In genomic region chr4:68284845-68285244, GRCm38 (mm10) we compare ENCODE assay signal across 13 mouse cellular contexts.
"Had no signal": no experiment of that assay in that cellular context is flagged by ENCODE, and none has a peak within 500 bp of the region (broad histone marks: within the 10 kb centered on the region; RNA-seq: fewer than 3 reads in every experiment).

No protein-coding gene starts in this region.

- ATAC-seq: midbrain, embryonic 13.5 days; midbrain, embryonic 15.5 days had no signal

- H3K27ac ChIP-seq: midbrain, embryonic 13.5 days; midbrain, embryonic 15.5 days; neural tube, embryonic 12.5 days; stomach, embryonic 15.5 days; stomach, postnatal 0 days had no signal

- H3K4me2 ChIP-seq: lung, embryonic 14.5 days; midbrain, embryonic 11.5 days; midbrain, embryonic 13.5 days; midbrain, embryonic 15.5 days; neural tube, embryonic 12.5 days; stomach, embryonic 15.5 days had no signal

- H3K27me3 ChIP-seq: midbrain, embryonic 13.5 days; midbrain, embryonic 15.5 days; neural tube, embryonic 12.5 days; stomach, embryonic 15.5 days had no signal

- H3K4me3 ChIP-seq: midbrain, embryonic 13.5 days; midbrain, embryonic 15.5 days; neural tube, embryonic 12.5 days; stomach, embryonic 15.5 days had no signal

- H3K9me3 ChIP-seq: midbrain, embryonic 13.5 days; midbrain, embryonic 15.5 days; neural tube, embryonic 12.5 days; stomach, embryonic 15.5 days had no signal

- H3K36me3 ChIP-seq: midbrain, embryonic 13.5 days; midbrain, embryonic 15.5 days; neural tube, embryonic 12.5 days; stomach, embryonic 15.5 days had no signal

- H3K9ac ChIP-seq: lung, embryonic 14.5 days; midbrain, embryonic 13.5 days; midbrain, embryonic 15.5 days; neural tube, embryonic 12.5 days; stomach, embryonic 15.5 days had no signal

- DNase-seq: lung, embryonic 14.5 days; lung, postnatal 10 days; lung, postnatal 4 days; right cerebral cortex, postnatal 14 days; thymus, adult 2 months; thymus, postnatal 25 days; thymus, postnatal 4 days had no signal

- H3K4me1 ChIP-seq: midbrain, embryonic 13.5 days; midbrain, embryonic 15.5 days; neural tube, embryonic 12.5 days; stomach, embryonic 15.5 days had no signal
